Mouse (Mus musculus) liver, postnatal 0 days (tissue): Measurements from ENCODE around the gene Olfr1065. TPM values are rescaled to one million over a fixed set of nuclear protein-coding genes. Genes with fewer than 3 reads are reported as not detected.
"Not testable (repeated sequence)": the region's sequence is repeated elsewhere in the genome, so short reads cannot be mapped to it uniquely, and the experiment has no call there.

Source experiments
- ATAC-seq: fragments of 200-750 bp; cut with Nextera tagmentation; 2 replicates; pipeline ENCODE4 v1.8.0; 2017; ENCODE audit warnings: mild to moderate bottlenecking, moderate library complexity
- DNase-seq: peaks from one replicate; pipeline ENCODE4 v3.0.0-alpha.2; 2016
- H3K27ac ChIP-seq: fragments of 300-500 bp; sonication (generic); 2 replicates; pipeline ENCODE4 v1.5.1; 2014; ENCODE audit warnings: antibody characterized with exemption, moderate library complexity, mild to moderate bottlenecking, low read depth
- H3K27me3 ChIP-seq: fragments of 300-500 bp; sonication (generic); 2 replicates; pipeline ENCODE4 v1.6.1; 2014; ENCODE audit warnings: low read length, control low read depth, mixed read lengths; ENCODE audit not compliant: insufficient read depth
- H3K36me3 ChIP-seq: fragments of 300-500 bp; sonication (generic); replicated peaks from 2 replicates; pipeline ENCODE4 v1.6.1; 2014; ENCODE audit warnings: mild to moderate bottlenecking, control low read depth, low read length, moderate library complexity, mixed read lengths; ENCODE audit not compliant: insufficient read depth
- H3K4me1 ChIP-seq: fragments of 300-500 bp; sonication (generic); 2 replicates; pipeline ENCODE4 v1.6.1; 2014; ENCODE audit warnings: antibody characterized with exemption, mild to moderate bottlenecking, control low read depth; ENCODE audit not compliant: insufficient read depth
- H3K4me2 ChIP-seq: fragments of 300-500 bp; sonication (generic); 2 replicates; pipeline ENCODE4 v1.6.1; 2014; ENCODE audit warnings: low read depth, mild to moderate bottlenecking, low read length, moderate library complexity, mixed read lengths
- H3K4me3 ChIP-seq: fragments of 300-500 bp; sonication (generic); 2 replicates; pipeline ENCODE4 v1.5.1; 2014; ENCODE audit warnings: low read depth, low read length
- H3K9ac ChIP-seq: fragments of 300-500 bp; sonication (generic); replicated peaks from 2 replicates; pipeline ENCODE4 v1.6.1; 2014; ENCODE audit warnings: mild to moderate bottlenecking, moderate library complexity
- H3K9me3 ChIP-seq: fragments of 300-500 bp; sonication (generic); 2 replicates; pipeline ENCODE4 v1.6.1; 2016; ENCODE audit warnings: mild to moderate bottlenecking, control low read depth, low read length, mixed read lengths
- CTCF ChIP-seq: sonication (generic); IDR thresholded peaks from 2 replicates; pipeline ENCODE4 v1.5.1; 2016; ENCODE audit warnings: antibody characterized with exemption, low read depth
- EP300 ChIP-seq: IDR thresholded peaks from 2 replicates; pipeline ENCODE4 v1.6.1; 2016; ENCODE audit warnings: antibody characterized with exemption, low read depth, mild to moderate bottlenecking
- WGBS: fragments of 180-500 bp; shearing (Covaris S2); extraction: QIAGEN DNeasy Blood & Tissue Kit; methylation state at CpG from one replicate; pipeline ENCODE4 v1.1.7; 2014; ENCODE audit not compliant: insufficient replicate concordance; 5-methylcytosine and 5-hydroxymethylcytosine counted together
- polyA plus RNA-seq: library from polyadenylated mRNA; unstranded; fragments of >200 nt; fragmentation: Nextera tagmentation; extraction: Ambion mirVana; gene quantifications from 2 replicates; pipeline ENCODE4 v1.2.1, GENCODE M21; 2015

The Olfr1065 gene
- polyA plus RNA-seq: not detected in 2 replicates

GRCm38 (mm10) chr2:86450491-86450890 lies at the start of gene Olfr1065:
Gene Olfr1065 (minus strand): TSS chr2:86450591.
- not testable (repeated sequence) for H3K9me3 ChIP-seq, H3K4me3 ChIP-seq, H3K4me1 ChIP-seq, ATAC-seq, H3K4me2 ChIP-seq, H3K36me3 ChIP-seq, H3K9ac ChIP-seq, H3K27me3 ChIP-seq, H3K27ac ChIP-seq, DNase-seq
- no CpG with 5 or more reads among the region's 1 CpGs for whole genome bisulfite sequencing

DNA sequence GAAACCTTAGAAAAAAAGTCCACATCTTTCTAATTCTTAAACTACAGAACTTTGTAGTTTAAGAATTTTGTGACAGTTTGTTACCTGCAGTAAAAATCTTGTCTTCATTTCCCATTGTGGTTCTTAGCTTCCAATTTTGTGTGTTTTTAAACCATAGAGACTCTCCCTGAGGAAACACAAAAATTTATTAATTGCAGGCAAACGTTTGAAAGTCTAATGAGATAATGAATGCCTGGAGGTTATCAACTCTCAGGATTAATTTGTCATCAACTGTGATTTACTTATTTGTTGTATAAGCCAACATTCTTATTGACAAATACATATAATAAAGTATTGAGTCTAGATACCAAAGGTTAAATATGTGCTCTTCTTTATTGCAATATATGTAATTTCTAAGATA lies 36.9 kb upstream of the Olfr1065 start, which contains the start of gene Olfr228:
TSS of gene Olfr228 (minus strand) at position 101 of the 400 bp plus-strand sequence.
- Histone ChIP-seq H3K4me1 (no peaks in the 10 kb centered on the region), H3K4me3 (no peak within 1 kb of the TSS), H3K4me2 (no peak within 1 kb of the TSS), H3K9me3 (no peaks in the 10 kb centered on the region), H3K27ac (no peak within 1 kb of the TSS), H3K9ac (no peak within 1 kb of the TSS), H3K27me3 (no peaks in the 10 kb centered on the region), H3K36me3 (no peaks in the 10 kb centered on the region)
- TF ChIP-seq CTCF (no peak), EP300 (no peak)
- 41% methylated on average over 1 of the region's 1 CpGs for WGBS
- DNase-seq: no peak
- no peak for ATAC-seq

- H3K4me1 ChIP-seq: no peaks in the 10 kb centered on the region
- no peaks in the 10 kb centered on the region for H3K9me3 ChIP-seq
- no peak overlapping the region for H3K4me3 ChIP-seq
- TF ChIP-seq CTCF (peak; percentile 80), EP300 (no peak)
- no peak overlapping the region for H3K27ac ChIP-seq
- H3K36me3 ChIP-seq: no peaks in the 10 kb centered on the region
- H3K4me2 ChIP-seq: no peak overlapping the region
- 0 out of 2 replicates have a peak, but pooled peaks have one; percentile 33 for ATAC-seq
- peak; percentile 59 for DNase-seq
- 29% methylated on average over 10 of the region's 10 CpGs for WGBS
- no peaks in the 10 kb centered on the region for H3K27me3 ChIP-seq
- no peak overlapping the region for H3K9ac ChIP-seq
Observed at GRCm38 (mm10) chr2:86464442-86465109, 14.2 kb upstream of the Olfr1065 start.

- H3K4me2 ChIP-seq: no peak overlapping the region
- H3K4me3 ChIP-seq: no peak overlapping the region
- no peak for TF ChIP-seq EP300
- no peaks in the 10 kb centered on the region for H3K4me1 ChIP-seq
- no peaks in the 10 kb centered on the region for H3K36me3 ChIP-seq
- no peaks in the 10 kb centered on the region for H3K27me3 ChIP-seq
- WGBS: 80% methylated on average over 1 of the region's 1 CpGs
- DNase-seq (no peak), ATAC-seq (no peak)
- H3K9me3 ChIP-seq: no peaks in the 10 kb centered on the region
- no peak overlapping the region for H3K9ac ChIP-seq
- H3K27ac ChIP-seq: no peak overlapping the region
Observed at GRCm38 (mm10) chr2:86460434-86460833, 10.0 kb upstream of the Olfr1065 start.

DNA sequence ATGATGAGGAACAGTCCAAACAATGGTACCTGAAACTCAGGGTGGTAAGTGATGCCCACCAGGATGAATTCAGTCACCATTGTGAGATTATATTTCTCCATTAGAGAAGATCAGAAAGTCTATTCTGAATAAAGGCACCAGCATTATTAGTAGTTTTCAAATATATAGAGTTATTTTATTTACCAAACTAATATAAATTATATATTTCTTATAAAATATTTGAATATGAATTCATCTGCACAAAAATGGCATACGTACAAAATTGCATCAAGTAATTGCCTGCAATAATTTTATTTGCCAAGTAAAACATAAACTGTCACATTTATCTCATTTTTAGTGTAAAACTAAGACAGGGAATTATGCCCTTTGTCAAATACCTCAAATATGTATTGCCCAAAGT lies 5.8 kb upstream of the Olfr1065 start, which contains the start of gene Olfr1066:
TSS of gene Olfr1066 (minus strand) at position 101 of the 400 bp plus-strand sequence.
- WGBS: 69% methylated on average over 1 of the region's 1 CpGs
- Histone ChIP-seq H3K27ac (no peak within 1 kb of the TSS), H3K9me3 (no peaks in the 10 kb centered on the region), H3K4me1 (no peaks in the 10 kb centered on the region), H3K36me3 (no peaks in the 10 kb centered on the region), H3K27me3 (no peaks in the 10 kb centered on the region), H3K4me3 (no peak within 1 kb of the TSS), H3K4me2 (no peak within 1 kb of the TSS), H3K9ac (no peak within 1 kb of the TSS)
- ATAC-seq (no peak), DNase-seq (no peak)
- TF ChIP-seq CTCF (no peak), EP300 (no peak)

- H3K36me3 ChIP-seq, H3K4me2 ChIP-seq, H3K9ac ChIP-seq, H3K27me3 ChIP-seq, H3K4me1 ChIP-seq, H3K9me3 ChIP-seq, DNase-seq, H3K4me3 ChIP-seq, ATAC-seq, H3K27ac ChIP-seq: not testable (repeated sequence)
- 61% methylated on average over 1 of the region's 1 CpGs for WGBS
Observed at GRCm38 (mm10) chr2:86442101-86442500, 8.3 kb downstream of the Olfr1065 start.

DNA sequence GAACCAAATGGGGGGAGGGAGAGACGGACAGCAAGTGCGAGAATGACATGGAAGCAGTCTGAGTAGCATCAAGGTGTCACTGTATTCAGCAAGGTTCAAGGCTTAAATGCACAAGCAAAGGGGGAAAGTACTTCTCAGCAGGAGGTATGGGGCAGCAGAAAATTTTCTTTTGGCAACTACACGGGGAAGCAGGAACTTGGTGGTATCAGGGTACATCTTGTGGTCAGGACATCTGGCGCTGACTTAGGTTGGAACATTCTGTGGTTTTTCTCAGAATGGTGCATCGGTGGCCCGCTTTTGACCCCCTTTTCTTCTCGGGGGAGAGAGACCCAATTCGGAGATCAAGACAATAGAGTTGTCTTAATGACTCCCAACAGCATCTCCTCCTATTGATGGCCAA lies 21.9 kb downstream of the Olfr1065 start:
- not testable (repeated sequence) for H3K9ac ChIP-seq, H3K4me3 ChIP-seq, H3K27me3 ChIP-seq, H3K4me2 ChIP-seq, H3K36me3 ChIP-seq, DNase-seq, H3K27ac ChIP-seq, H3K4me1 ChIP-seq, H3K9me3 ChIP-seq, ATAC-seq
- 52% methylated on average over 8 of the region's 8 CpGs for WGBS
- TF ChIP-seq EP300: peak; percentile 32; the same call in 1 of the 2 replicates

GRCm38 (mm10) chr2:86426649-86427048 lies 23.7 kb downstream of the Olfr1065 start, which contains the start of gene Olfr1062:
Gene Olfr1062 (minus strand): TSS chr2:86426749.
- H3K9ac ChIP-seq, H3K36me3 ChIP-seq, H3K27me3 ChIP-seq, H3K9me3 ChIP-seq, H3K4me1 ChIP-seq, H3K4me3 ChIP-seq, DNase-seq, H3K4me2 ChIP-seq, H3K27ac ChIP-seq, ATAC-seq: not testable (repeated sequence)
